Mouse (Mus musculus) lung, embryonic 14.5 days (tissue): ENCODE results near the gene Cpn1. TPM values are rescaled to one million over a fixed set of nuclear protein-coding genes. Genes with fewer than 3 reads are reported as not detected.

Experiments used
- ATAC-seq: fragments of 200-750 bp; cut with Nextera tagmentation; 2 replicates; pipeline ENCODE4 v1.8.0; 2017; ENCODE audit warnings: mild to moderate bottlenecking, moderate TSS enrichment, moderate library complexity; ENCODE audit not compliant: insufficient read depth
- DNase-seq: peaks from one replicate; pipeline ENCODE4 v3.0.0-alpha.2; 2015
- H3K27ac ChIP-seq: fragments of 300-500 bp; sonication (generic); 2 replicates; pipeline ENCODE4 v1.5.1; 2014; ENCODE audit warnings: low read depth, mild to moderate bottlenecking, moderate library complexity
- H3K27me3 ChIP-seq: fragments of 300-500 bp; sonication (generic); 2 replicates; pipeline ENCODE4 v1.6.1; 2014; ENCODE audit warnings: low read length, control low read depth; ENCODE audit not compliant: insufficient read depth
- H3K36me3 ChIP-seq: fragments of 300-500 bp; sonication (generic); 2 replicates; pipeline ENCODE4 v1.6.1; 2014; ENCODE audit warnings: control low read depth; ENCODE audit not compliant: insufficient read depth
- H3K4me1 ChIP-seq: fragments of 300-500 bp; sonication (generic); 2 replicates; pipeline ENCODE4 v1.6.1; 2014; ENCODE audit warnings: antibody characterized with exemption, control low read depth; ENCODE audit not compliant: insufficient read depth
- H3K4me2 ChIP-seq: fragments of 300-500 bp; sonication (generic); 2 replicates; pipeline ENCODE4 v1.6.1; 2014; ENCODE audit warnings: mild to moderate bottlenecking
- H3K4me3 ChIP-seq: fragments of 300-500 bp; sonication (generic); 2 replicates; pipeline ENCODE4 v1.5.1; 2014; ENCODE audit warnings: low read depth, low read length
- H3K9ac ChIP-seq: fragments of 300-500 bp; sonication (generic); 2 replicates; pipeline ENCODE4 v1.6.1; 2014
- H3K9me3 ChIP-seq: fragments of 300-500 bp; sonication (generic); 2 replicates; pipeline ENCODE4 v1.6.1; 2016; ENCODE audit warnings: low read depth, low read length, control low read depth
- CTCF ChIP-seq: IDR thresholded peaks from 2 replicates; pipeline ENCODE4 v1.5.1; 2016; ENCODE audit warnings: antibody characterized with exemption, low read depth
- WGBS: fragments of 180-500 bp; shearing (Covaris S2); extraction: QIAGEN DNeasy Blood & Tissue Kit; methylation state at CpG from one replicate; pipeline ENCODE4 v1.1.7; 2014; 5-methylcytosine and 5-hydroxymethylcytosine counted together
- polyA plus RNA-seq: library from polyadenylated mRNA; unstranded; fragments of >200 nt; fragmentation: Nextera tagmentation; extraction: Ambion mirVana; gene quantifications from 2 replicates; pipeline ENCODE4 v1.2.1, GENCODE M21; 2014

Gene Cpn1
- polyA plus RNA-seq, 1 experiment from 2014 or later: 5.4 TPM

DNA sequence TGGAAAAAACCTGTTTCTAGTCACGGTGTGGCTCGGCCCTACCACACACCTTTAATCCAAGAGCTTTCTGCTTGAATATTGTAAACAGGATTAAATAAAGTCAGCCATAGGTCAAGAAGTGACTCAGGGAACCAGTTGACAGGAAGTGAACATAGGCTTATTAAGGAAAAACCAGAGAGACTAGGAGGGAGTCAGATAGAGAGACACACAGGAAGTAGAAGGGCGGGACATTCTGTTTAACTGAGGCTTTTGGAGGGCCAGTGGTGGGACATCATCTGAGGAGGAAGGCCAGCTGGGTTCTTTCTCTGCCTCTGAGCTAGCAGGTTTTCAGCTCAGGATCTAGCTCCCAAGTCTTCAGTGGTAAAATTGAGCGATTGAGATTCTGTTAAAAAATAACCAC is 66.5 kb downstream of the Cpn1 start:
- no peak for ATAC-seq
- 79% methylated on average over 4 of the region's 4 CpGs for WGBS
- no peak overlapping the region for H3K4me2 ChIP-seq
- peaks cover 7% of the 10 kb centered on the region for H3K4me1 ChIP-seq
- DNase-seq: no peak
- no peak overlapping the region for H3K27ac ChIP-seq
- no peaks in the 10 kb centered on the region for H3K27me3 ChIP-seq
- H3K36me3 ChIP-seq: no peaks in the 10 kb centered on the region; the same call in 1 of the 2 replicates
- no peaks in the 10 kb centered on the region for H3K9me3 ChIP-seq
- no peak overlapping the region for H3K4me3 ChIP-seq
- no peak for TF ChIP-seq CTCF
- H3K9ac ChIP-seq: no peak overlapping the region

DNA sequence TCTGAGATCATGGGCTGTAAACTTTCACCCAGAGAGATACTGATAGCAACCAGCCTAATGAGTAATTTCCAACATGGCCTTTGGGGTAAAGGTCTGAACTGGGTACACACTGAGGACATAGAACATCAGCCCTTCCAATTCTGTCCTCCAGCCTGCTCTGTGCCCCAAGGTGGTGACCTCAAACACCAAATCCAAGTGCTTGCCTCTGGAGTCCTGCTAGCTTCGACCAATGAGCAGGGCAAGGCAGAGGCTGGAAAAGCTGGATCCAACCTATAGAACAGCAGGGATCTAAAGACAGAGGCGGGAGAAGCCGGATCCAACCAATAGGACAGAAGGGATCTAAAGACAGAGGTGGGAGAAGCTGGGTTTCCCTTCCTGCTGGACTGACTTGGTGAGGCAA is 67.5 kb downstream of the Cpn1 start:
- H3K9me3 ChIP-seq: no peaks in the 10 kb centered on the region
- 84% methylated on average over 3 of the region's 3 CpGs for WGBS
- TF ChIP-seq CTCF: no peak
- H3K36me3 ChIP-seq: no peaks in the 10 kb centered on the region; the same call in 1 of the 2 replicates
- DNase-seq (no peak), ATAC-seq (no peak)
- H3K4me3 ChIP-seq: no peak overlapping the region
- H3K9ac ChIP-seq: no peak overlapping the region
- peaks cover 7% of the 10 kb centered on the region for H3K4me1 ChIP-seq
- no peak overlapping the region for H3K4me2 ChIP-seq
- H3K27ac ChIP-seq: no peak overlapping the region
- H3K27me3 ChIP-seq: no peaks in the 10 kb centered on the region

DNA sequence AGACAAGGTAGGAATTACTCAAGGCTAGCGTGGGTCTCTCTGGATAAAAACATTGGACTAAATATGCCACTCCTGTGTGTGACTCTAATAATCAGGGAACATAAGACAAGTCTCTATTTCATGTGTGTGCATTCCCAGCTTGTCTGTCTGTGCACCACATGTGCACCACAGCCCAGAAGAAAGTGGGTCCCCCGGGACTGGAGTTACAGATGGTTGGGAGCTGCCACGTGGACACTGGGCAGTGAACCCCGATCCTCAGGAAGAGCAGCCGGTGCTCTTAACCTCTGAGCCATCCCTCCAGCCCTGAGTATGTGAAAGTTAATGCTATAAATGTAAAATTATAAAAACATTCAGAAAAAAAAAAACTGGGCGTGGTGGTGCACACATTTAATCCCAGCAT is 68.6 kb downstream of the Cpn1 start:
- no peaks in the 10 kb centered on the region for H3K36me3 ChIP-seq
- DNase-seq: no peak
- no peak for TF ChIP-seq CTCF
- H3K9me3 ChIP-seq: no peaks in the 10 kb centered on the region
- H3K9ac ChIP-seq: no peak overlapping the region
- H3K4me3 ChIP-seq: no peak overlapping the region
- H3K27me3 ChIP-seq: no peaks in the 10 kb centered on the region
- no peak overlapping the region for H3K27ac ChIP-seq
- WGBS: 90% methylated on average over 6 of the region's 6 CpGs
- no peak overlapping the region for H3K4me2 ChIP-seq
- H3K4me1 ChIP-seq: peaks cover 7% of the 10 kb centered on the region
- no peak for ATAC-seq

DNA sequence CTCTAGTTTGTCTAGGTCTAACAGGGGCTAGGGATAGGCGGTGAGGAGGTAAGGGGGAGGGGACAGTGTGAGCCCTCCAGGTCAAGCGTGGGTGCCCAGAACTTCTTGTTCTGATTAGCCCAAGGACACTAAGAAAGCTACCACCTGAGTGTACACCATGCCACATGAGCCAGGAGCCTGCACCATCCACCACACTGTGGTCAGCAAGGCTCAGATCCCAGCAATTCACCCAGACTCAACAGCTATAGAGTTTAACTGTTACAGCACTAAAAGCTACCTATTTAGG is 69.0 kb downstream of the Cpn1 start:
- Histone ChIP-seq H3K9me3 (no peaks in the 10 kb centered on the region), H3K27ac (no peak overlapping the region), H3K4me2 (peak overlapping the region; percentile 36), H3K4me3 (no peak overlapping the region), H3K27me3 (no peaks in the 10 kb centered on the region), H3K9ac (no peak overlapping the region), H3K4me1 (peaks cover 7% of the 10 kb centered on the region), H3K36me3 (no peaks in the 10 kb centered on the region)
- DNase-seq: no peak
- no peak for TF ChIP-seq CTCF
- 73% methylated on average over 2 of the region's 2 CpGs for WGBS
- no peak for ATAC-seq

DNA sequence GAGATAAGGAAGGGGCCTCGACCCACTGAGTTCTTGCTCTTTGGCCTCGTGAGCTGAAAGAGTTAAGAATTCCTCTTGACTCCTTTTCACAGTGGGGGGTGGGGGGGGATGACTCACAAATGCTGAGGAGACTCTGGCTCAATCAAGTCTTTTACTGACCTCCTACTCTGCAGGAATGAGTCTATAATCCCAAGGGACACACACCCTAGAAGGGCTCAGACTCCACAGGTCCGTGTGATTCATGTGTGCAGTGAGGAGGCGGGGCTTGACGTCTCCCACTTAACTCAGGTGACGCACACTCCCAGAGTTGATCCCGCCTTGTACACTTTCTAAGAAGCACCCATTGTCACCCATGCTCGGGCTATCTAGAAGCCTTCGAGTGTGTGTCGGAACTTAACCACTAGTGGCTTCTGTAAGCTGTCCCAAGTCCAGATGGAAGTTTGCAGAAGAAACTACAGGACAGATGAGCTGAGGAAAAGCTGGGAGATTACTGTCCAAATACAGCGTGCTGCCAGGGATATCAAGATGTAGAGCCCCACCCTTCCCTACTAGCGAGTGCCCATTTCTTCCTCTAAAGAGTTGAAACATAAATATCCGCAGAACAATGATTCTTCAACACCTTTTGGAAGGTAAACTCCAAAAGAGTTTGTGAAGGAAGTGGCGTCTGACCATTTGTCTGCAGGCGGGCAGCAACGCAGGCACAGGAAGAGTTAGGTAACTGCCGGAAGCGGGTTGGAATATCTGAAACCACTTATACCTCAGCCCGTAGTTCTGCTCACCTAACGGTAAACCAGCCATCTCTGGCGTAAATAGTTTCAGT is 69.6 kb downstream of the Cpn1 start:
- peak overlapping the region; percentile 36 for H3K4me2 ChIP-seq

DNA sequence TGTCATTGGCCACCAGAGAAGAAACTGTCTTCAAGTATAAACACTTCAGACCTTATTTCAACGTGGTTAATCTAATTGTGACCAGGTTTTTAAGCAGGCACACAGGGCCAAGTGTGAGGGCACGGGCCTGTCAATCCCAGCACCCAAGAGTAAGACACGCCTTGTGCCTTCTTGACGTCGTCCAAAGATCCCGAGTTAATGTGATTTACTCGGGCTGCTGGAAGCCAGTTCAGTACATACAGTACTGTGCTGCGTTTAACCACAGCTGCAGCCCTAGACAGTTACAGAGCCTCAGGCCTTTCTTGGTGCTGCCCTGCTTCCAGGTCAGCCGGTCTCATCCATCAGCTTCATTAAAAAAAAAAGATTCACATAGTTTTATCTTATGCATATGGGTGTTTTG is 70.9 kb downstream of the Cpn1 start:
- 65% methylated on average over 9 of the region's 9 CpGs for WGBS
- H3K4me3 ChIP-seq: no peak overlapping the region
- H3K9ac ChIP-seq: no peak overlapping the region
- H3K9me3 ChIP-seq: no peaks in the 10 kb centered on the region
- TF ChIP-seq CTCF: no peak
- peaks cover 3% of the 10 kb centered on the region; the same call in 1 of the 2 replicates for H3K4me1 ChIP-seq
- H3K36me3 ChIP-seq: peaks cover 10% of the 10 kb centered on the region; the same call in 1 of the 2 replicates
- H3K27ac ChIP-seq: no peak overlapping the region
- H3K4me2 ChIP-seq: no peak overlapping the region
- no peak for ATAC-seq
- H3K27me3 ChIP-seq: no peaks in the 10 kb centered on the region
- no peak for DNase-seq

More for the DNA sequence above, 69.6 kb downstream of the Cpn1 start:
- 35% methylated on average over 21 of the region's 21 CpGs for WGBS
- Histone ChIP-seq H3K9me3 (no peaks in the 10 kb centered on the region), H3K27me3 (no peaks in the 10 kb centered on the region), H3K27ac (no peak overlapping the region), H3K36me3 (no peaks in the 10 kb centered on the region), H3K4me3 (no peak overlapping the region), H3K4me1 (peaks cover 7% of the 10 kb centered on the region), H3K9ac (no peak overlapping the region)
- peak; percentile 47; the same call in 1 of the 2 replicates for ATAC-seq
- peak; percentile 55 for DNase-seq
- no peak for TF ChIP-seq CTCF

DNA sequence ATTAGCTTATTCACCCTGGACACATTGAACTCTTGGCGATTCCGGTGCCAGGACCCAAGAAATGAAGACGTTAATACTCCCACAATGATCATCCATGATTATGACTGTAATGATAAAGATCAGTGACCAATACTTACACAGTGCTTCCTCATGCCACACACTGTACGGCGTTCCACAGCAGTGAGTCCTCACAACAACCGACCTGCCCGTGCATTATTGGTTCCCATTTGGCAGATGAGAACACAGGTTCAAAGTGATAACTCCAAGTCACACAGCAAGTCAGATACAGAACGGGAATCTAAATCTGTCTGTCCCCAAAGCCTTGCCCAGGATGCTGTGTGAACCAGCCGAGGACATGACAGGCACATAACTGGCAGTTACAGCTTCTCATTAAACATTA is 71.4 kb downstream of the Cpn1 start:
- Histone ChIP-seq H3K9me3 (no peaks in the 10 kb centered on the region), H3K4me2 (no peak overlapping the region), H3K27me3 (no peaks in the 10 kb centered on the region), H3K9ac (no peak overlapping the region), H3K36me3 (peaks cover 14% of the 10 kb centered on the region; the same call in 1 of the 2 replicates), H3K4me1 (peaks cover 3% of the 10 kb centered on the region; the same call in 1 of the 2 replicates), H3K4me3 (no peak overlapping the region), H3K27ac (no peak overlapping the region)
- WGBS: 86% methylated on average over 9 of the region's 9 CpGs
- DNase-seq (no peak), ATAC-seq (no peak)
- TF ChIP-seq CTCF: no peak
